Comparison of ENCODE assay signal across 15 mouse cellular contexts in genomic region chr5:113214455-113214854, GRCm38 (mm10). TPM values are rescaled to one million over a fixed set of nuclear protein-coding genes. Genes with fewer than 3 reads are reported as not detected.
DNase-seq lines count a peak whose midpoint lies in the region; ATAC-seq lines count a peak whose summit lies in the region.
"Had no signal": no experiment of that assay in that cellular context is flagged by ENCODE, and none has a peak within 500 bp of the region (broad histone marks: within the 10 kb centered on the region; RNA-seq: fewer than 3 reads in every experiment).

No protein-coding gene starts in this region.

- DNase-seq in left cerebral cortex, postnatal 4 days, result peak; percentile 30
- no peak for DNase-seq in left cerebral cortex, adult 8-10 months (ENCODE audit: low spot score in 2 of 2)
- peak; percentile 70 for DNase-seq in embryonic facial prominence, embryonic 14.5 days (ENCODE audit: low spot score)
- peak; percentile 71 for DNase-seq in kidney, adult 9 months
- DNase-seq in lung, postnatal 4 days, result peak; percentile 70 to 85
- DNase-seq in layer of hippocampus, postnatal 25 days (ENCODE audit: extremely low spot score in 1 of 2, low spot score in 1 of 2), result no peak
- no peak for DNase-seq in embryo, embryonic 11 days
- DNase-seq in cerebellum, adult 11 months, result no peak
- DNase-seq: cerebellum, adult 11-12 months had no signal

- H3K4me2 ChIP-seq in embryonic facial prominence, embryonic 14.5 days (ENCODE audit: low read depth, low read length), result no peak overlapping the region
- H3K4me2 ChIP-seq: forebrain, embryonic 13.5 days; limb, embryonic 15.5 days had no signal

- H3K4me1 ChIP-seq in embryonic facial prominence, embryonic 14.5 days (ENCODE audit: control insufficient read depth, insufficient read depth, low read length), result peaks cover 5% of the 10 kb centered on the region

- no peak overlapping the region for H3K27ac ChIP-seq in embryonic facial prominence, embryonic 14.5 days (replicated peaks; ENCODE audit: low read depth, low read length)
- H3K27ac ChIP-seq: forebrain, embryonic 13.5 days had no signal

- H3K27me3 ChIP-seq in embryonic facial prominence, embryonic 14.5 days (replicated peaks; ENCODE audit: control insufficient read depth, insufficient read depth, low read length), result no peaks in the 10 kb centered on the region
- H3K27me3 ChIP-seq: forebrain, embryonic 13.5 days had no signal

- 48% methylated on average over 11 of the region's 11 CpGs for WGBS in embryonic facial prominence, embryonic 14.5 days

- H3K4me3 ChIP-seq in embryonic facial prominence, embryonic 14.5 days (ENCODE audit: low read depth, low read length), result no peak overlapping the region
- H3K4me3 ChIP-seq: forebrain, embryonic 13.5 days; limb, embryonic 15.5 days had no signal

- intact Hi-C loops in left cerebral cortex, postnatal 4 days (cut with DNase I), result no loop called here

- H3K9me3 ChIP-seq in embryonic facial prominence, embryonic 14.5 days (ENCODE audit: control insufficient read depth, low read length), result no peaks in the 10 kb centered on the region
- H3K9me3 ChIP-seq: forebrain, embryonic 13.5 days; limb, embryonic 15.5 days had no signal

- H3K36me3 ChIP-seq in embryonic facial prominence, embryonic 14.5 days (ENCODE audit: control insufficient read depth, insufficient read depth, low read length), result no peaks in the 10 kb centered on the region
- H3K36me3 ChIP-seq: limb, embryonic 15.5 days had no signal

- ATAC-seq in embryonic facial prominence, embryonic 14.5 days (ENCODE audit: low read depth), result peak; percentile 11; the same call in 1 of the 2 replicates
- ATAC-seq: forebrain, embryonic 13.5 days had no signal

- no peak overlapping the region for H3K9ac ChIP-seq in embryonic facial prominence, embryonic 14.5 days (ENCODE audit: low read depth, low read length)
- H3K9ac ChIP-seq: forebrain, embryonic 13.5 days; limb, embryonic 15.5 days had no signal

RNA-seq across cellular contexts. Expression of gene 2900026A02Rik, which starts 6.6 kb away (rescaled TPM):
- 10 to 100 TPM; 40.1 to 41.4 TPM for total RNA-seq in left cerebral cortex, postnatal 4 days (2021)
- 10 to 100 TPM; 33.9 to 38.7 (median 35.5) TPM for total RNA-seq in left cerebral cortex, adult 8-10 months (2022)
- 8.8 and 9.2 TPM in 2 replicates for polyA plus RNA-seq in embryonic facial prominence, embryonic 14.5 days (2014; fragmentation: Nextera tagmentation; extraction: Ambion mirVana)
- 10 to 100 TPM; 61.2 to 64.5 TPM for total RNA-seq in layer of hippocampus, postnatal 25 days (2021)
- total RNA-seq: MEL had no signal

RNA-seq across cellular contexts. Expression of gene Tmem211, which starts 12.3 kb away (rescaled TPM):
- under 1 TPM in 1 of 2 experiments, not detected in 1; 0.18 TPM for total RNA-seq in left cerebral cortex, postnatal 4 days (2021)
- total RNA-seq in left cerebral cortex, adult 8-10 months (2022), result not detected
- 0.69 and 1.0 TPM in 2 replicates for polyA plus RNA-seq in embryonic facial prominence, embryonic 14.5 days (2014; fragmentation: Nextera tagmentation; extraction: Ambion mirVana)
- not detected for total RNA-seq in layer of hippocampus, postnatal 25 days (2021)
- total RNA-seq: MEL; monocyte, adult 5-6 weeks had no signal
- polyA plus RNA-seq: forebrain, embryonic 13.5 days; intestine, embryonic 14.5 days; thymus, postnatal 0 days had no signal

Comparison
In these comparisons a context has a peak if more than half of its experiments do, and no peak if none do; other contexts are left out.
1. DNase-seq: peak in left cerebral cortex, postnatal 4 days (single experiment), embryonic facial prominence, embryonic 14.5 days (single experiment), kidney, adult 9 months (single experiment) and lung, postnatal 4 days (2 of 2); none in left cerebral cortex, adult 8-10 months (0 of 2), layer of hippocampus, postnatal 25 days (0 of 2), embryo, embryonic 11 days (single experiment) and cerebellum, adult 11 months (single experiment).